Mouse (Mus musculus): ENCODE data around the gene Slc32a1.

DNA sequence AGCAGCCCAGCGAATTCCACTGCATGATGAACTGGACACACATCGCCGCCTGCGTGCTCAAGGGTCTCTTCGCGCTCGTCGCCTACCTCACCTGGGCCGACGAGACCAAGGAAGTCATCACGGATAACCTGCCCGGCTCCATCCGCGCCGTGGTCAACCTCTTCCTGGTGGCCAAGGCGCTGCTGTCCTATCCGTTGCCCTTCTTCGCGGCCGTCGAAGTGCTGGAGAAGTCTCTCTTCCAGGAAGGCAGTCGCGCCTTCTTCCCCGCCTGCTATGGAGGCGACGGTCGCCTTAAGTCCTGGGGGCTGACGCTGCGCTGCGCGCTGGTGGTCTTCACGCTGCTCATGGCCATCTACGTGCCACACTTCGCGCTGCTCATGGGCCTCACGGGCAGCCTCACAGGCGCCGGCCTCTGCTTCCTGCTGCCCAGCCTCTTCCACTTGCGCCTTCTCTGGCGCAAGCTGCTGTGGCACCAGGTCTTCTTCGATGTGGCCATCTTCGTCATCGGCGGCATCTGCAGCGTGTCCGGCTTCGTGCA, 3.9 kb downstream of the Slc32a1 start:
- TF ChIP-seq CTCF (IDR thresholded peaks at IDR 0.05; ENCODE audit: low read depth) (no peak), EP300 (IDR thresholded peaks at IDR 0.05; ENCODE audit: low read depth) (no peak)

All from heart, postnatal 0 days (tissue).